Mouse (Mus musculus) spleen, adult 2 months (tissue): Measurements from ENCODE around the gene Rabep2.

Experiments used
- CTCF ChIP-seq: fragments of 200-500 bp; IDR thresholded peaks from 2 replicates; pipeline ENCODE4 v1.5.1; 2011; ENCODE audit warnings: mild to moderate bottlenecking, inconsistent platforms; ENCODE audit not compliant: insufficient read depth, insufficient read length, insufficient replicate concordance; ENCODE audit errors: extremely low read depth
- POLR2A ChIP-seq: fragments of 200-500 bp; IDR thresholded peaks from 2 replicates; pipeline ENCODE4 v1.6.1; 2011; ENCODE audit warnings: low read depth, low read length, inconsistent platforms

GRCm38 (mm10) chr7:126436851-126437250, 8.3 kb downstream of the Rabep2 start:
- TF ChIP-seq CTCF = peak; percentile 88
- TF ChIP-seq POLR2A = no peak
